Mouse (Mus musculus) liver, embryonic 14.5 days (tissue): Measurements from ENCODE around the gene Rnase2b. TPM values are rescaled to one million over a fixed set of nuclear protein-coding genes. Genes with fewer than 3 reads are reported as not detected.
A peak's percentile ranks its signal among the peaks of the same experiment; 100 is the strongest.
"Not testable (repeated sequence)": the region's sequence is repeated elsewhere in the genome, so short reads cannot be mapped to it uniquely, and the experiment has no call there.

Experiments
- ATAC-seq: fragments of 200-750 bp; cut with Nextera tagmentation; 2 replicates; pipeline ENCODE4 v1.8.0; 2017; ENCODE audit warnings: moderate number of reproducible peaks, mild to moderate bottlenecking, moderate library complexity; ENCODE audit not compliant: insufficient read depth
- DNase-seq, 3 experiments: peaks; one replicate each; pipeline ENCODE4 v3.0.0-alpha.2; 2012 to 2013; ENCODE audit warnings: low read depth in 3 of 3, low spot score in 3 of 3
- H3K27ac ChIP-seq: fragments of 300-500 bp; sonication (generic); 2 replicates; pipeline ENCODE4 v1.5.1; 2014; ENCODE audit warnings: moderate library complexity, mild to moderate bottlenecking, control low read depth, inconsistent platforms
- H3K27me3 ChIP-seq: fragments of 300-500 bp; sonication (generic); 2 replicates; pipeline ENCODE4 v1.6.1; 2014; ENCODE audit warnings: mild to moderate bottlenecking, low read length, moderate library complexity; ENCODE audit not compliant: control insufficient read depth, insufficient read depth
- H3K36me3 ChIP-seq: fragments of 300-500 bp; sonication (generic); replicated peaks from 2 replicates; pipeline ENCODE4 v1.6.1; 2014; ENCODE audit warnings: low read depth; ENCODE audit not compliant: control insufficient read depth, insufficient read depth
- H3K4me1 ChIP-seq, 2 experiments: fragments of 200-500 bp in 1 of 2; fragments of 300-500 bp in 1 of 2; sonication (generic) in 1 of 2; replicated peaks; 2 replicates each; pipeline ENCODE4 v1.6.1; 2012 to 2014; ENCODE audit warnings: antibody characterized with exemption in 1 of 2, inconsistent platforms in 1 of 2, low read length in 1 of 2; ENCODE audit not compliant: control insufficient read depth in 2 of 2, insufficient read depth in 2 of 2
- H3K4me2 ChIP-seq: fragments of 300-500 bp; sonication (generic); 2 replicates; pipeline ENCODE4 v1.6.1; 2014; ENCODE audit warnings: low read depth, mild to moderate bottlenecking, control low read depth, moderate library complexity
- H3K4me3 ChIP-seq, 2 experiments: fragments of 200-500 bp in 1 of 2; fragments of 300-500 bp in 1 of 2; sonication (generic) in 1 of 2; 2 replicates each; pipeline ENCODE4 v1.5.1; 2012 to 2014; ENCODE audit warnings: low read depth in 2 of 2, low read length in 2 of 2, mild to moderate bottlenecking in 2 of 2, control low read depth in 1 of 2, inconsistent platforms in 1 of 2, moderate library complexity in 1 of 2; ENCODE audit not compliant: insufficient read depth in 1 of 2
- H3K9ac ChIP-seq: fragments of 300-500 bp; sonication (generic); replicated peaks from 2 replicates; pipeline ENCODE4 v1.6.1; 2014; ENCODE audit warnings: mild to moderate bottlenecking, control low read depth, moderate library complexity
- H3K9me3 ChIP-seq: fragments of 300-500 bp; sonication (generic); 2 replicates; pipeline ENCODE4 v1.6.1; 2016; ENCODE audit warnings: low read length, mixed read lengths; ENCODE audit not compliant: control insufficient read depth
- CTCF ChIP-seq: IDR thresholded peaks from 2 replicates; pipeline ENCODE4 v1.5.1; 2016; ENCODE audit warnings: antibody characterized with exemption, low read depth, control low read depth
- EP300 ChIP-seq: IDR thresholded peaks from 2 replicates; pipeline ENCODE4 v1.6.1; 2016; ENCODE audit warnings: antibody characterized with exemption, low read depth
- WGBS: fragments of 180-500 bp; shearing (Covaris S2); extraction: QIAGEN DNeasy Blood & Tissue Kit; methylation state at CpG from one replicate; pipeline ENCODE4 v1.1.7; 2014; ENCODE audit not compliant: insufficient replicate concordance; 5-methylcytosine and 5-hydroxymethylcytosine counted together
- polyA plus RNA-seq, 2 experiments: library from polyadenylated mRNA; depleted of rRNA in 1 of 2; stranded (reverse) in 1 of 2; unstranded in 1 of 2; fragments of >200 nt; fragmentation: Nextera tagmentation in 1 of 2; extraction: Ambion mirVana in 1 of 2; gene quantifications; 2 replicates each; pipeline versions ENCODE4 v1.2.1 to v1.2.3; 2012 to 2014

Gene Rnase2b
- polyA plus RNA-seq, 2 experiments = not detected

DNA sequence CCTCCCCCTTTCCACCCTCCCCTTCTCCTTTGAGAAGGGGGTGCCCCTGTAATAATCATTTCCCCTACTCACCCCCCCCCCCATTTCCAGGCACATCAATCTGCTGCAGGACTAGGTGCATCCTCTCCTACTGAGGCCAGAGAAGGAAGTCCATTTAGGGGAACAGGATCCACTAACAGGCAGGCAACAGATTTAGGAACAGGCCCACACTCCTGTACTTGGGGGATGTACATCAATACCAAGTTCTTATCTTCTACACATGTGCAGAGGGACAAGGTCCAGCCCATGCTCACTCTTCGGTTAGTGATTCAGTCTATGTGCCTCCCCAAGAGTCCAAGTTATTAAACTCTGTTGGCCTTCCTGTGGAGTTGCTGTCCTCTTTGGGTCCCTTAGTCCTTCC is 5.0 kb upstream of the Rnase2b start:
- no peak for TF ChIP-seq EP300
- no peak for TF ChIP-seq CTCF
- H3K27ac ChIP-seq = no peak overlapping the region
- no peak overlapping the region for H3K4me2 ChIP-seq
- DNase-seq (no peak), ATAC-seq (no peak)
- no peaks in the 10 kb centered on the region for H3K27me3 ChIP-seq
- WGBS = 48% methylated on average over 1 of the region's 1 CpGs
- H3K4me1 ChIP-seq = peaks cover 12 to 22% of the 10 kb centered on the region in 2 experiments
- H3K36me3 ChIP-seq = no peaks in the 10 kb centered on the region
- H3K9me3 ChIP-seq = no peaks in the 10 kb centered on the region
- H3K4me3 ChIP-seq = no peak overlapping the region
- H3K9ac ChIP-seq = no peak overlapping the region

DNA sequence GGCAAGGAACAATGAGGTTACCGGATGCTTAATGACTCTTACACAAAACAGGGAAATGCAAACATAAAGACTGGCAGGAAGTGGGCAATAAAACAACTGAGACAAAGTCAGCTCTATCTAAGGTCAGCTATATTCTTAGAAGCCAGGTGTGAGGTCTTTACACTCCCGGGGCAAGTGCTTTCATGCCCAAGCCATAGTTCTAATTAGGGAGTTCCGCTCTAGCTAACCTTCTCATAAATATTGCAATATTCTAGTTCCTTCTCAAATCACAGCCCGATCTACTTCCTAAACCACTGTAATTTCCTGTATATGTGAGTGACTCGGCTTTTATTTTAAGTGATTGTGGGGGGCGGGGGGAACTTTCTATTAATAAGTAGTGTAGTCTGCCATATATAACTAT is 1.3 kb downstream of the Rnase2b start:
- H3K9me3 ChIP-seq, H3K36me3 ChIP-seq, H3K27ac ChIP-seq, H3K9ac ChIP-seq, H3K27me3 ChIP-seq, DNase-seq, H3K4me3 ChIP-seq, ATAC-seq, H3K4me1 ChIP-seq, H3K4me2 ChIP-seq: not testable (repeated sequence)
- 65% methylated on average over 6 of the region's 6 CpGs for WGBS

GRCm38 (mm10) chr14:51165435-51165834 is 3.4 kb downstream of the Rnase2b start:
- ATAC-seq (0 out of 2 replicates have a peak, but pooled peaks have one; percentile 35), DNase-seq (no peak)
- H3K27ac ChIP-seq = no peak overlapping the region
- 80% methylated on average over 1 of the region's 1 CpGs for WGBS
- TF ChIP-seq CTCF = no peak
- TF ChIP-seq EP300 = no peak
- H3K4me3 ChIP-seq = no peak overlapping the region
- H3K4me2 ChIP-seq = no peak overlapping the region
- no peak overlapping the region for H3K9ac ChIP-seq
- H3K27me3 ChIP-seq = no peaks in the 10 kb centered on the region
- H3K9me3 ChIP-seq = no peaks in the 10 kb centered on the region
- H3K36me3 ChIP-seq = no peaks in the 10 kb centered on the region
- H3K4me1 ChIP-seq = peaks cover 0 to 4% of the 10 kb centered on the region in 2 experiments; a peak in 1 of 4 replicates

GRCm38 (mm10) chr14:51166068-51166467 is 4.0 kb downstream of the Rnase2b start:
- Histone ChIP-seq H3K27ac (no peak overlapping the region), H3K27me3 (no peaks in the 10 kb centered on the region), H3K36me3 (no peaks in the 10 kb centered on the region), H3K9me3 (no peaks in the 10 kb centered on the region), H3K9ac (no peak overlapping the region), H3K4me2 (no peak overlapping the region), H3K4me3 (no peak overlapping the region), H3K4me1 (peaks cover 0 to 4% of the 10 kb centered on the region in 2 experiments; a peak in 1 of 4 replicates)
- DNase-seq = no peak
- ATAC-seq = no peak
- TF ChIP-seq EP300 (no peak), CTCF (no peak)

GRCm38 (mm10) chr14:51172095-51172865 is 10.2 kb downstream of the Rnase2b start:
- H3K9ac ChIP-seq, H3K4me2 ChIP-seq, DNase-seq, H3K4me1 ChIP-seq, H3K9me3 ChIP-seq, H3K4me3 ChIP-seq, H3K36me3 ChIP-seq, ATAC-seq, H3K27me3 ChIP-seq, H3K27ac ChIP-seq: not testable (repeated sequence)
- TF ChIP-seq CTCF = peak; percentile 82
- WGBS = 29% methylated on average over 9 of the region's 9 CpGs

DNA sequence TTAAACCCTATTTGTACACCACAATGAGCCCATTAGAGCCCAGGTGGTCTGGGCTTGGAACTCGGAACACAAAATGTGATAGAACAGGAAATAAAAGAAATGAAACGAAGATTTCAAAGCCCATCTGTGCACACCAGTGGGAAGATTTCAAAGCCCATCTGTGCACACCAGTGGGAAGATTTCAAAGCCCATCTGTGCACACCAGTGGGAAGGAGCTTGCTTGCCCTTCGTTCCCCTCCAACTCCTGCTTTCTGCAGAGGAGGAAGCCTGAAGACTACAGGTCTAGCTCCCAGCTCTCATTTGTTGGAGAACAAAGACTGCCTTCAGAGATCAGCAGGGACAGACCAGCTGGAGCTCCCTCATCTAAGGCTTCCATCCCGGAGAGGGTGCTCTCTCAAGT is 10.9 kb downstream of the Rnase2b start:
- not testable (repeated sequence) for H3K27me3 ChIP-seq, ATAC-seq, H3K27ac ChIP-seq, H3K4me2 ChIP-seq, H3K4me3 ChIP-seq, H3K9me3 ChIP-seq, H3K9ac ChIP-seq, H3K36me3 ChIP-seq, H3K4me1 ChIP-seq, DNase-seq
- 55% methylated on average over 4 of the region's 4 CpGs for WGBS
